8 mouse cellular contexts compared by ENCODE assay signal in genomic region chr4:117834457-117834844, GRCm38 (mm10). TPM values are rescaled to one million over a fixed set of nuclear protein-coding genes. Genes with fewer than 3 reads are reported as not detected.
DNase-seq lines count a peak whose midpoint lies in the region; ATAC-seq and TF ChIP-seq lines count a peak whose summit lies in the region.

Gene Slc6a9 (plus strand): TSS chr4:117834506.

- H3K36me3 ChIP-seq in neural tube, embryonic 11.5 days (ENCODE audit: control insufficient read depth, insufficient read depth, low read length), result no peaks in the 10 kb centered on the region
- no peaks in the 10 kb centered on the region for H3K36me3 ChIP-seq in midbrain, embryonic 16.5 days (ENCODE audit: control insufficient read depth, insufficient read depth, low read length)

- no peaks in the 10 kb centered on the region for H3K9me3 ChIP-seq in neural tube, embryonic 11.5 days (ENCODE audit: control insufficient read depth, low read length)
- no peaks in the 10 kb centered on the region for H3K9me3 ChIP-seq in midbrain, embryonic 16.5 days (replicated peaks; ENCODE audit: control insufficient read depth, low read length, poor library complexity, severe bottlenecking)

- H3K27me3 ChIP-seq in cerebellum, adult 2 months (ENCODE audit: control insufficient read depth, insufficient read depth, low read length), result no peaks in the 10 kb centered on the region
- 0 out of 2 replicates have a peak, but pooled peaks cover 2% of the 10 kb centered on the region for H3K27me3 ChIP-seq in neural tube, embryonic 11.5 days (ENCODE audit: control insufficient read depth, insufficient read depth, low read length)
- H3K27me3 ChIP-seq in midbrain, embryonic 16.5 days (ENCODE audit: control insufficient read depth, insufficient read depth, low read depth, low read length), result no peaks in the 10 kb centered on the region

- no peaks in the 10 kb centered on the region for H3K4me1 ChIP-seq in cerebellum, adult 2 months (ENCODE audit: control insufficient read depth, insufficient read depth, low read length)
- H3K4me1 ChIP-seq in neural tube, embryonic 11.5 days (ENCODE audit: control insufficient read depth, insufficient read depth, low read length), result peaks cover 9% of the 10 kb centered on the region; the same call in 1 of the 2 replicates
- peaks cover 20% of the 10 kb centered on the region for H3K4me1 ChIP-seq in midbrain, embryonic 16.5 days (ENCODE audit: control insufficient read depth, insufficient read depth, low read length)

- H3K4me3 ChIP-seq in cerebellum, adult 2 months (replicated peaks; ENCODE audit: insufficient read depth, low read depth, low read length), result peak within 1 kb of the TSS; percentile 85
- peak within 1 kb of the TSS; percentile 64 for H3K4me3 ChIP-seq in neural tube, embryonic 11.5 days (ENCODE audit: low read depth, low read length)
- peak within 1 kb of the TSS; percentile 62 for H3K4me3 ChIP-seq in midbrain, embryonic 16.5 days (ENCODE audit: low read depth, low read length)

- peak within 1 kb of the TSS; percentile 63 for H3K27ac ChIP-seq in cerebellum, adult 2 months (ENCODE audit: insufficient read depth, low read length)
- peak within 1 kb of the TSS; percentile 46; the same call in 1 of the 2 replicates for H3K27ac ChIP-seq in neural tube, embryonic 11.5 days (ENCODE audit: low read depth, low read length)
- H3K27ac ChIP-seq in midbrain, embryonic 16.5 days (ENCODE audit: low read length), result peak within 1 kb of the TSS; percentile 86

- ATAC-seq in neural tube, embryonic 11.5 days (ENCODE audit: insufficient read depth, low FRiP score, low TSS enrichment), result no peak
- ATAC-seq in midbrain, embryonic 16.5 days, result no peak

- 36% methylated on average over 3 of the region's 3 CpGs for WGBS in cerebellum, adult 2 months
- 27% methylated on average over 3 of the region's 3 CpGs for WGBS in neural tube, embryonic 11.5 days
- WGBS in midbrain, embryonic 16.5 days, result 21% methylated on average over 3 of the region's 3 CpGs

- no peak for DNase-seq in cerebellum, adult 2 months
- DNase-seq in cerebellum, postnatal 10 days, result no peak
- no peak for DNase-seq in neural tube, embryonic 11.5 days (ENCODE audit: low spot score)
- no peak for DNase-seq in neural tube, embryonic 10.5 days (ENCODE audit: extremely low spot score, low spot score)
- DNase-seq in layer of hippocampus, postnatal 10 days (ENCODE audit: low spot score in 2 of 2), result no peak
- DNase-seq in ovary, postnatal 14 days (ENCODE audit: low spot score), result no peak
- DNase-seq in kidney, postnatal 14 days, result no peak

- peak within 1 kb of the TSS; percentile 73 for H3K9ac ChIP-seq in neural tube, embryonic 11.5 days (ENCODE audit: low read length)
- H3K9ac ChIP-seq in midbrain, embryonic 16.5 days (ENCODE audit: low read depth, low read length), result peak within 1 kb of the TSS; percentile 78

- H3K4me2 ChIP-seq in neural tube, embryonic 11.5 days (ENCODE audit: low read depth), result peak within 1 kb of the TSS; percentile 96
- H3K4me2 ChIP-seq in midbrain, embryonic 16.5 days (ENCODE audit: low read length), result peak within 1 kb of the TSS; percentile 80

- no peak for TF ChIP-seq POLR2A in cerebellum, adult 2 months (IDR thresholded peaks at IDR 0.05; ENCODE audit: borderline replicate concordance, insufficient read depth, low read length)

- no peak for TF ChIP-seq CTCF in cerebellum, adult 2 months (IDR thresholded peaks at IDR 0.05; ENCODE audit: borderline replicate concordance, insufficient read depth, low read depth, low read length)

RNA-seq across cellular contexts. Expression of gene Slc6a9, which starts in this region (rescaled TPM):
- 178 and 197 TPM in 2 replicates for polyA plus RNA-seq in cerebellum, adult 2 months (2012; rRNA removed)
- polyA plus RNA-seq in neural tube, embryonic 11.5 days (2014; fragmentation: Nextera tagmentation; extraction: Ambion mirVana), result 7.4 and 8.4 TPM in 2 replicates
- total RNA-seq in layer of hippocampus, postnatal 10 days (2021), result 10 to 100 TPM; 33.5 to 33.7 TPM
- polyA plus RNA-seq in midbrain, embryonic 16.5 days (2015; fragmentation: Nextera tagmentation; extraction: Ambion mirVana), result 32.2 and 45.9 TPM in 2 replicates
